Mouse (Mus musculus): Measurements from ENCODE around the gene Fgfr2. TPM values are rescaled to one million over a fixed set of nuclear protein-coding genes. Genes with fewer than 3 reads are reported as not detected.
A peak's percentile ranks its signal among the peaks of the same experiment; 100 is the strongest.

The Fgfr2 gene
- polyA plus RNA-seq, 1 experiment from 2014 or later: 11.4 TPM

GRCm38 (mm10) chr7:132396661-132397322, 726.4 kb downstream of the Fgfr2 start:
- Histone ChIP-seq H3K9ac (ENCODE audit: low read depth, low read length) (no peak overlapping the region), H3K4me3 (ENCODE audit: low read depth, low read length) (no peak overlapping the region), H3K4me2 (ENCODE audit: low read depth, low read length) (no peak overlapping the region), H3K4me1 (ENCODE audit: control insufficient read depth, low read depth, low read length) (peaks cover 6% of the 10 kb centered on the region), H3K9me3 (replicated peaks; ENCODE audit: control insufficient read depth, low read length) (no peaks in the 10 kb centered on the region), H3K27me3 (ENCODE audit: control insufficient read depth, insufficient read depth, low read depth, low read length) (no peaks in the 10 kb centered on the region), H3K36me3 (ENCODE audit: control insufficient read depth, insufficient read depth) (no peaks in the 10 kb centered on the region), H3K27ac (ENCODE audit: low read length) (no peak overlapping the region)
- ATAC-seq (ENCODE audit: low read depth): peak; percentile 65
- WGBS (ENCODE audit: insufficient replicate concordance): 25% methylated on average over 7 of the region's 7 CpGs

GRCm38 (mm10) chr7:132393582-132394175, 729.5 kb downstream of the Fgfr2 start:
- H3K36me3 ChIP-seq (ENCODE audit: control insufficient read depth, insufficient read depth): no peaks in the 10 kb centered on the region
- H3K4me2 ChIP-seq (ENCODE audit: low read depth, low read length): no peak overlapping the region
- no peak for ATAC-seq (ENCODE audit: low read depth)
- no peaks in the 10 kb centered on the region for H3K9me3 ChIP-seq (replicated peaks; ENCODE audit: control insufficient read depth, low read length)
- no peak overlapping the region for H3K27ac ChIP-seq (ENCODE audit: low read length)
- H3K4me3 ChIP-seq (ENCODE audit: low read depth, low read length): no peak overlapping the region
- no peaks in the 10 kb centered on the region for H3K27me3 ChIP-seq (ENCODE audit: control insufficient read depth, insufficient read depth, low read depth, low read length)
- H3K9ac ChIP-seq (ENCODE audit: low read depth, low read length): no peak overlapping the region
- H3K4me1 ChIP-seq (ENCODE audit: control insufficient read depth, low read depth, low read length): peaks cover 6% of the 10 kb centered on the region

GRCm38 (mm10) chr7:132393014-132393406, 730.1 kb downstream of the Fgfr2 start:
- no peak overlapping the region for H3K4me3 ChIP-seq (ENCODE audit: low read depth, low read length)
- no peak overlapping the region for H3K4me2 ChIP-seq (ENCODE audit: low read depth, low read length)
- no peaks in the 10 kb centered on the region for H3K36me3 ChIP-seq (ENCODE audit: control insufficient read depth, insufficient read depth)
- no peaks in the 10 kb centered on the region for H3K27me3 ChIP-seq (ENCODE audit: control insufficient read depth, insufficient read depth, low read depth, low read length)
- 52% methylated on average over 5 of the region's 5 CpGs for WGBS (ENCODE audit: insufficient replicate concordance)
- no peak overlapping the region for H3K27ac ChIP-seq (ENCODE audit: low read length)
- ATAC-seq (ENCODE audit: low read depth): no peak
- H3K9ac ChIP-seq (ENCODE audit: low read depth, low read length): no peak overlapping the region
- H3K9me3 ChIP-seq (replicated peaks; ENCODE audit: control insufficient read depth, low read length): no peaks in the 10 kb centered on the region
- peaks cover 6% of the 10 kb centered on the region for H3K4me1 ChIP-seq (ENCODE audit: control insufficient read depth, low read depth, low read length)

- Histone ChIP-seq H3K4me2 (ENCODE audit: low read depth, low read length) (no peak overlapping the region), H3K9ac (ENCODE audit: low read depth, low read length) (no peak overlapping the region), H3K4me3 (ENCODE audit: low read depth, low read length) (no peak overlapping the region), H3K27me3 (ENCODE audit: control insufficient read depth, insufficient read depth, low read depth, low read length) (no peaks in the 10 kb centered on the region), H3K9me3 (replicated peaks; ENCODE audit: control insufficient read depth, low read length) (no peaks in the 10 kb centered on the region), H3K27ac (ENCODE audit: low read length) (no peak overlapping the region), H3K4me1 (ENCODE audit: control insufficient read depth, low read depth, low read length) (peaks cover 6% of the 10 kb centered on the region), H3K36me3 (ENCODE audit: control insufficient read depth, insufficient read depth) (no peaks in the 10 kb centered on the region)
- 27% methylated on average over 13 of the region's 13 CpGs for WGBS (ENCODE audit: insufficient replicate concordance)
- ATAC-seq (ENCODE audit: low read depth): no peak
These were observed 730.7 kb downstream of the Fgfr2 start for GRCm38 (mm10) chr7:132392233-132393013.

- Histone ChIP-seq H3K4me3 (ENCODE audit: low read depth, low read length) (no peak overlapping the region), H3K9ac (ENCODE audit: low read depth, low read length) (no peak overlapping the region), H3K27me3 (ENCODE audit: control insufficient read depth, insufficient read depth, low read depth, low read length) (no peaks in the 10 kb centered on the region), H3K4me1 (ENCODE audit: control insufficient read depth, low read depth, low read length) (peaks cover 9% of the 10 kb centered on the region), H3K4me2 (ENCODE audit: low read depth, low read length) (no peak overlapping the region), H3K9me3 (replicated peaks; ENCODE audit: control insufficient read depth, low read length) (no peaks in the 10 kb centered on the region), H3K36me3 (ENCODE audit: control insufficient read depth, insufficient read depth) (no peaks in the 10 kb centered on the region), H3K27ac (ENCODE audit: low read length) (no peak overlapping the region)
- no peak for ATAC-seq (ENCODE audit: low read depth)
- WGBS (ENCODE audit: insufficient replicate concordance): 30% methylated on average over 7 of the region's 7 CpGs
These were observed 733.7 kb downstream of the Fgfr2 start for GRCm38 (mm10) chr7:132389473-132389872.

GRCm38 (mm10) chr7:132387507-132387906, 735.6 kb downstream of the Fgfr2 start:
- H3K27me3 ChIP-seq (ENCODE audit: control insufficient read depth, insufficient read depth, low read depth, low read length): no peaks in the 10 kb centered on the region
- H3K9me3 ChIP-seq (replicated peaks; ENCODE audit: control insufficient read depth, low read length): no peaks in the 10 kb centered on the region
- no peak overlapping the region for H3K4me3 ChIP-seq (ENCODE audit: low read depth, low read length)
- H3K4me2 ChIP-seq (ENCODE audit: low read depth, low read length): no peak overlapping the region
- 12% methylated on average over 5 of the region's 5 CpGs for whole genome bisulfite sequencing (ENCODE audit: insufficient replicate concordance)
- no peaks in the 10 kb centered on the region for H3K36me3 ChIP-seq (ENCODE audit: control insufficient read depth, insufficient read depth)
- H3K4me1 ChIP-seq (ENCODE audit: control insufficient read depth, low read depth, low read length): peaks cover 9% of the 10 kb centered on the region
- H3K9ac ChIP-seq (ENCODE audit: low read depth, low read length): no peak overlapping the region
- ATAC-seq (ENCODE audit: low read depth): peak; percentile 51; the same call in 1 of the 2 replicates
- H3K27ac ChIP-seq (ENCODE audit: low read length): no peak overlapping the region

GRCm38 (mm10) chr7:132386316-132386715, 736.8 kb downstream of the Fgfr2 start:
- no peak overlapping the region for H3K4me2 ChIP-seq (ENCODE audit: low read depth, low read length)
- H3K9ac ChIP-seq (ENCODE audit: low read depth, low read length): no peak overlapping the region
- no peak overlapping the region for H3K4me3 ChIP-seq (ENCODE audit: low read depth, low read length)
- H3K27me3 ChIP-seq (ENCODE audit: control insufficient read depth, insufficient read depth, low read depth, low read length): no peaks in the 10 kb centered on the region
- no peak for ATAC-seq (ENCODE audit: low read depth)
- H3K27ac ChIP-seq (ENCODE audit: low read length): no peak overlapping the region
- 12% methylated on average over 8 of the region's 8 CpGs for WGBS (ENCODE audit: insufficient replicate concordance)
- peaks cover 9% of the 10 kb centered on the region for H3K4me1 ChIP-seq (ENCODE audit: control insufficient read depth, low read depth, low read length)
- H3K36me3 ChIP-seq (ENCODE audit: control insufficient read depth, insufficient read depth): no peaks in the 10 kb centered on the region
- H3K9me3 ChIP-seq (replicated peaks; ENCODE audit: control insufficient read depth, low read length): no peaks in the 10 kb centered on the region

- Histone ChIP-seq H3K27me3 (ENCODE audit: control insufficient read depth, insufficient read depth, low read depth, low read length) (no peaks in the 10 kb centered on the region), H3K4me2 (ENCODE audit: low read depth, low read length) (no peak overlapping the region), H3K27ac (ENCODE audit: low read length) (no peak overlapping the region), H3K9me3 (replicated peaks; ENCODE audit: control insufficient read depth, low read length) (no peaks in the 10 kb centered on the region), H3K4me1 (ENCODE audit: control insufficient read depth, low read depth, low read length) (peaks cover 9% of the 10 kb centered on the region), H3K9ac (ENCODE audit: low read depth, low read length) (no peak overlapping the region), H3K4me3 (ENCODE audit: low read depth, low read length) (no peak overlapping the region), H3K36me3 (ENCODE audit: control insufficient read depth, insufficient read depth) (no peaks in the 10 kb centered on the region)
- no peak for ATAC-seq (ENCODE audit: low read depth)
- 44% methylated on average over 7 of the region's 7 CpGs for WGBS (ENCODE audit: insufficient replicate concordance)
These were observed 737.6 kb downstream of the Fgfr2 start for GRCm38 (mm10) chr7:132385456-132386130.
